Mouse (Mus musculus) urinary bladder, adult 18-20 months (tissue): ENCODE data around the gene Nlgn1.

ENCODE experiments used
- DNase-seq, 2 experiments: peaks; one replicate each; pipeline ENCODE4 v3.0.0; 2022; ENCODE audit warnings: low spot score in 2 of 2, mixed read lengths in 2 of 2

Gene Nlgn1

DNA sequence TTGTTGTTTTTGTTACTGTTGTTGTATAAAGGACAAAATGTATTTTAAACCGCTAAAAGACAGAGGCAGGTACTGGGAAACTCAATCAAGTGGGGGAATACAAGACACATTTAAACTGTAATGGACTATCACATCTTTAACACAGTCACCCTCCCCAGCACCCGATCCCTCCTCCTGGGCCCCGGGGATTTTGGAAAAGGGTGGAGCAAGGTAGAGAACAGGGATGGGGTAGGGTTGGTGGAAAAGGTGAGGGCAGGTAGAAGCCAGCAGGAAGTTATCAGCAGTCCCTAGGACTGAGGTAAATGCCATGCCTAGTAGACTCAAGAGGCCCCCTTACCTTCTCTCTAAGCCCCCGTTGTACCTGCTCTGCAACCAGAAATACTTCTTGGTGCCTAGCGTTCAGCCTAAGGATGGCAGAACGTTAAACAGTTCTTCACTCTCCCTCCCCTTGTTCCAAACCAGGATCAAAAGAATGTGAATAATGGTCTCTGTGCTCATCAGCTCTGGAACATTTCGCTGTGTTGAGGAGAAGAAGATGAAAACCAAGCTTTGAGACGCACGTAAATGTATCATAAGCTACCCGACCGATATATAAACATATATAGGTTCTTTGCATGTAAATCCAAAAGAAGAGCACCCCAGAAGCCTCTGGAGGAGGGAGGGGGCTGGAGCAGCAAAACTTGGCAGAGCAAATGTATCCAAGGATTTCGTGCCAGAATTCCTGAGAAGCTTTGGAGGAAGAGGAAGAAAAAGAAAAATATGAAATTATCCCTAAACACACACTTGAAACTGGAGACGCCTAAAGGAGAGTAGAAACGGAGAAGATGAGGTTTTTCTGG lies at the start of gene Nlgn1:
Gene Nlgn1, minus strand, starts transcription at position 61 of the 839 bp plus-strand sequence.
- DNase-seq = no peak

DNA sequence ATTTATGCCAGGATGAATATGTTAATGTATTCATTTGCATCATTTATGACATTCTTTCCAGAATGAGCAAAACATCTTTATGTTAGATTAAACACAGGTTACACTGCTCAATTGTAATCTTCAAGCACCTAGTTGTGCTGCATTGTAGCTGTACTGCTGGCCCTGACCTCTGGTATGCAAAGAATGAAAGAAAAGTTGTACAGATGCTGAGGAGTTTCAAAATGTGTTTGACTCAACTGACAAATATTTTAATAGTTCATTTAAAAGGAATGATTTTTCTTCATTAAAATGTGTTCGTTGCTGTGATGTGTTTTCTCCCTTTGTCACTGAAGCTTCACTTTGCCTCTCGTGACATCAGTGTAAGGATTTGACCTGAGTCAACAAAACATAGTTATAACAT lies 46.0 kb upstream of the Nlgn1 start:
- no peak for DNase-seq

DNA sequence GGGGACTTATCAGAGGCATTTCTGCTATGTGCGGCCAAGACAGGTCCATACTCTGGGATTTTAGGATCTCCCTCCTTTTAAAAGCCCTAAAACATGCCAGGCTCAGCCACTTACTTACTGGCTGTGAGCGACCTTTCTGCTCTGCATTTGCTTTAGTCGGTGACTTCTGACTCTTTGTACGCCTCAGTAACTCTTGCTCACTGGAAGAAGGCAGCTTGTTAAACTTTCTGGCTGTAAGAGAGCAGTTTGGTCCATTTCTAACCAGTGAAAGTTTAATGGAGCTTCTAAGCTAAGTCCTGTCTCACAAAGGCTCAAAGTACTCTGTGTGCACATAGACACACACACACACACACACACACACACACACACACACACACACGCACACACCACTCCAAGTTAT lies 22.8 kb upstream of the Nlgn1 start:
- no peak for DNase-seq

DNA sequence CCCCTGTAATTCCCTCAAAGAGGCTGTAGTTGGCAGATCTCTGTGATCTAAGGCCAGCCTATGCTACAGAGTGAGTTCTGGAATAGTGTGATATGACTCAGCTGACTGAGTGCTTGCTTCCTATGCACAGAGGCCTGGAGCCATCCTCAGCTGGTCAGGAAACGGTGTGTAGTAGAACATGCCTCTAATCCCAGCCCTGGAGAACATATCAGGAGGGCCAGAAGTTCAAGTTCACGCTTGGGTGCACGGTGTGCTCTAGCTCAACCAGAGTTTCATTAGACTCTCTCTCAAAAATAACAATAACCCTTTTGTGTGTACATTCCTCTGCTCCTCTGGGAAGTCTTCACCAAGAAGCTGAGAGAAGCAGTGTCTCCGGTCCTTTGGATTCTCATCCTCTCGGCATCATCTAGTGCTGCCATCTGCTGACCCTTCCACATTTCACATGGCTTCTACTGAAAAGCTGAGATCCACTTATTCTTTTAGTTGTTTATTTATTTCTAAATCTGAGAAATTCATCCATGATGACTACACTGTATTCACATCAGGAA lies 22.3 kb upstream of the Nlgn1 start:
- DNase-seq = no peak

DNA sequence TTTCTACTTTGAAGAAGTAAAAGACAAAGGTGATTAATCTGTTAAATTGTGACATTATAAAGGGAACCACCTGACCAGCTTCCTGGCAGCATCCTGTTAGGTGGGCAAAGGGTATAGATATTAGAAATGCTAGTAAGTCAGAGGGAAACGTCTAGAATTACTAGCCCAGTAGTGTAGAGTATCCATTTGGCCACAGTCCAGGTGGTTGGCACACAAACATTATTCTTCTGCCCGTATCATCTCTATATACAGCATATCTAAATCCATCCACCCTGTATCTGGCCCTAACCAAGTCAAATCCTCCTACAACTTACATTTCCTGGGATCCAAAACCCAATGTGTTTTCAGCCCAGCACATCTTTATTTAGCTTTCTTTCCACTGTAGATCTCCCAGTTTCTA lies 5.2 kb upstream of the Nlgn1 start:
- no peak for DNase-seq

DNA sequence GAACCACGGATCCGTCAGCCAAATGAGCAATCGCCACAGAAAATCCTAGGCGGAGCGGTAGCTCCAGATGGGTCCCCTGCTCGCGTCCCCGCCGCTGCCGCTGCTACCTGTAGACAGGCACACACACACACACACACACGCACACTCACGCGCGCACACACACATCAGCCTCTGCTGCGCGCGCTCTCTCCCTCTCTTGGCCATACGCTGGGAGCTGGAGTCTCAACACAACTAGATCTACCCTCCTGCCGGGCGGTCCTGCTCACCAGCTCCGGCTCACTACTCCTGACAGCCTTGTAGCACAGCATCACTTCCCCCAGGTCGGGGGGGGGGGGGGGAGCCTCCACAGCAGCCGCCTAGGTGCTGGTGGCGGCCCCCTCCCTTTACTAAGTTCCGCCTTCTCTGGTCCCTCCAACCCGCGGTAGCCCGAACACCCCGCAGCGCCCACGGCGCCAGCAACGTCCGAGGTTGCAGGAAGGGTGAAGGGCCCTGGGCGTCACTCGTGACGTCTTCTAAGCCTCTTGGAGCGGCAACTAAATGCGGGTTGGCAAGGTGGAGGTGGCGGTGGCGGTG lies 1.1 kb upstream of the Nlgn1 start:
- no peak for DNase-seq

DNA sequence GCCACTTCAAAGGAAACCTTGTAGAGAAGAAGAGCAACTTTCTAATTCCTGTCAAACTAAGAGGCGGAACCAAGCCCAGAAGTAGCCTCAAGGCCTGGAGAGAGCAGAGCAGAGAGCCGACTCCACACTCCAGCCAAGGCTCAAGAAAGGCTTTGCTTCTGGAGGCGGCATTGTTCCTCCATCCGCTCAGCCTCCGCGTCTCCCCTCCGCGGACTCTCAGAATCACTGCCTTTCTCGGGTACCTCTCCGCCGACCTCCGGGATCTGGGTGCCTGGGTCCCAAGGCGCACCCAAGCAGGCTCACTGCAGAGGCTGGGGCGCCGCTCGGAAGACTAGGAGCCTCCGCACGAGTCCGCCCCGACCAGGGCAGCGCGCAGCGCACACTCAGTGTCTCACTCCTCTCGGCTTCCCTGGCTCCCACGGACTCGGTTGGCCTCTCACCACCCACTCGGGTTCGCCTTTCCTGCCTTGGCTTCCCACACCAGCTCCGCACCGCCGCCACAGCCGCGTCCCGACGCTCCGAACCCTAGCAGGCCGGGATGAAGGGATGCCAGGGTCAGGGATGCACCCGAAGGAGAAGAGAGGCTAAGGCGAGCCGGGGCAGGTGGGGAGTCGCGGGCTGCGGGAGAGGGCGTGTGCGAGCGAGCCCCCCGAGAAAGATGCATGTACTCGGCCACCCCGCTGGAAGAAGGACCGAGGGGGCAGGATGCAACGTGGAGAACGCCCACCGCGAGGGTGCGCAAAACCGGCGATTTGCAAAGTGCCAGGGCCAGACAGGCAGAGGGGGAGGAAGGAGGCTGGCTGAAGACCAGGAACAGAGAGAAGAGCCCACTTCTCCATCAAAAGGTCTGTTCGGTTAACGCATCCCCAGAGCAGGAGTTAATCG lies 841 bp downstream of the Nlgn1 start:
- no peak for DNase-seq

DNA sequence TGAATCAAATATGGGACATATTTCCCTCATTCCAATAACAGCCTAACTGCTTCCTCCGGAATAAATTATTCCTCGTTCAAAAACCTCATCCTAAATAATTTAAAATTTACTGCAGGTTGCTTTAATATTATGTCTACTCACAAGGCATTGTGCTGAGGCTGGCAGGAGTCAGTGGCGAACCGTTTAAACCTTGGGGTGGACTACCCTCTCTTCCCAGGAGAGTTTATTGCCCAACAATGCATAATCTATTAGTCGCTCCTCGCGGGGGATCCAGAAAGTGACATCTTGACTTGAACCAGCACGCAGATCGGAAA lies 1.4 kb downstream of the Nlgn1 start:
- DNase-seq = no peak

DNA sequence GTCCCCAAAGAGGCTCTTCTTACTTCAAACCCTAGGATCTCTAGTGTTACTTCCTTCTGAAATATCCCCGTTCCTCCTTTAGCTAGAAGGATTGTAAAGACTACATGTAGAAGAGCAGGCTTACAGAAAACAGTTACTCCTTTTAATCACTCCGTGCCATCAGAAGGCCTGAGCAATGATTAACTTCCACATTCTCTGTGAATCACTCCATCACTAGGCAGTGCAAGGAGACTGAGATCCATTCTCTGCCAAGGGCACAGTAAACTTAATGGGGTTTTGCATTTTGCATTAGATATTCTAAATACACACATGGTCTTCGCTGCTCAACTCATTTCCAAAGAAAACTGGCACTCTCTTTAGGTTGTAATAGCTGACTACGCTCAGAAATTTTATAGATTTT lies 2.2 kb downstream of the Nlgn1 start:
- DNase-seq = no peak

DNA sequence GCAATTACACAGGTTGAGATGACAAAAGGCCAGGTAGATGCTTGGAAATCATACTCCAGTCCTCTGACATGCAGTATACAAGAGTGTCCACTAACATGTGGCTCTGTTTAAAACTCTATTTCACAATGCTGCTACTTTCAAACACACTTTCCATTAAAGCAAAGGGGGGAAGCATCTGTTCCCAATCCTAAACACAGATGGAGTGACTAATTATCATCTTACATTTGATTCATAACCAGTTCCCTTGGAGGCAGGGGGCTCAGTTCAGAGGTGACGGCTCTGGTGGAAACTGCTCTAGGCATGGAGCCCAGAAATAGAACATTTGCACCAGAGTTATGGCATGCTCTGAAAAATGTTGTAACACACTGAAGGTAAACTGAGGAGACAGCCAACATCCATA lies 7.8 kb downstream of the Nlgn1 start:
- DNase-seq = no peak

DNA sequence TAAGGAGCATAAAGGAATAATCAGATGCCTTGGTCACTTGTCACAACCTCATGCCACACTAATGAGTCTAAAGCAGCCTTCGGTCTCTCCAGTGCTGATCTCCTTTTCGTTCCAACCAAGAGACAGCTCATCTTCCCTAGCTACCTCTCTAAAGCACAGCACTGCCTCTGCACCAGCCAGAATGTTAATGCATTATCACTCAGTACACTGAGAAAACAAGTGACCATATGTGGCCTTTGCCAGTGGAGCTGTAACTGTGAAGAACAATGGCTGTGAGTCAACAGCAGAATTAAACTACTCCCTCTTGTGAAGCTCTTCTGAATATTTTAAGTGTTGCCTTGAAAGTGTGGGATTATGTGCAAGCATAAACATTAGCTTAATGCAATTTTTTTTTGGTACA lies 14.9 kb downstream of the Nlgn1 start:
- DNase-seq = no peak

DNA sequence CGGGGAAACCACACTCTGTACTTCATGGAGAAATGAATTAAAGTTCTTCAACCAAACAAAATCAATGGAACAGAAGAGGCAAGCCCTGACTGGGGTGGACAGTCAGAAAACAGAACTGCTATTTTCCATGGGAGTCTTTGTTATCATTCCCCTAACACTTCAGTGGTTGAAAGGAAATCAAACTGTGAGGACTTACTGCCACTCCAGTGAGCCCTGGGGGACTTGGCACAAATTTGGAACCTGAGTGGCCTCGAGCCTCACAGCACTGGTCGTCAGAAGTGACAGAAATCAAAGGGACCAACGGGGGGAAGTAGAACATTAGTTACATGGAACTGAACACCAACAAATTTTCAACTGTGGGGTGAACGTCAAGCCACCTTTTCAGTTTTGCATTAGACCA lies 34.4 kb downstream of the Nlgn1 start:
- no peak for DNase-seq

DNA sequence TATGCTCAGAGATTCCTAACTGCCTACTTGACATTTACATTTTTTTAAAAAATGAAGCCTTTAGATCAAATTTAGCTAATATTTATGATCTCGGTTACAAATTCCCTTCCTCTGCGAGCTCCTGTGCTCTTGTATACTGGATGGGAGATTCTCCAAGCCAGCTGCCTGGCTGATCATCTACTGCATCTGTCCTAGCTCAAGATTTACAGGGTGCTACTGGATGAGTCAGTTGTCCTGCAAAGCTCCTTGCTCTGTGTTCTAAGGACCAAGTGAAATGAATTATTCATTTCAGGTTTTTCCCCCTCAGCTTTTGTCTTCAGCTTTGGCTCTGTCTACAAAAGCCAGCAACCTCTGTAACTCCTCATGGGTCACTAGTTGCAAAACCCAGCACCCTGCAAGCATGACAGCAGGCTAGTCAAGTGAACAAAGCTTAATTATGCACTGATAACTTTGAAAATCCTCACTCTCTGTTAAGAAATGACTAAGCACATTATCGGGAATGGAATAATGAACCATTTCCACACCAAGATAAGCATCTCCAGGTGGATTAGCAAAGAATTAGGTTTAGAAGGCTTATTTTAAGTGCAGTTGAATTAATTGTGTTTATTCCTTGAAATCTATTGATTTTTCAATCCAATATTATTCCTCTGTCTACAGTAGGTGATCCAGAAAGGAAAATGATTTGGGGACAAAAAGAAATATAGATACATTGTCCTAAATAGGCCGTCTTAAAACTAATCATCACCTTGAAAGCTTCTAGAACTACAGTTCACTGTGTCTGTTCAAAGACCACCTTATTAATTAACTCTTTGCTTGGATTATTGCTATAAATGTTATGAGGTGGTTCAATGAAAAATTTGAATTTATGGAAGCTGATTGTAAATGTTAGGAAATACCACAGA lies 61.1 kb downstream of the Nlgn1 start:
- no peak for DNase-seq

DNA sequence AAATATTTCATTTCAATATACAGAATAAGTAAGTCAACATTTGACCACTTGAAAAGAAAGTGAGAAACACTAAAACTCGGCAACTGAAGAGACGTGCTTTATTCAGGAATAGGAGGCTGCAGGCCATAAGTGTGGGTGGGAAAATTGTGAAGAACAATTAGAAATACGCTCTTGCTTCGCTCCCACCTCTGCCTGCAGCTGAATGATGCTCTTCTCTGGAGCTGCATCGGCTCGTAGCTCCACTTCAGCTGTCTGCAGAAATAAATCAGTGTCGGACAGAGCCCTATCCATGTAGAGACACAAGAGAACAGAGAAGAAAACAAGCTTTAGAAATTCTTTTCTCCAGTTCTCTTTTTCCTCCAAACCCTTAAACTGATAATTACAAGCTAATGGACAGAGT lies 85.7 kb downstream of the Nlgn1 start:
- no peak for DNase-seq

DNA sequence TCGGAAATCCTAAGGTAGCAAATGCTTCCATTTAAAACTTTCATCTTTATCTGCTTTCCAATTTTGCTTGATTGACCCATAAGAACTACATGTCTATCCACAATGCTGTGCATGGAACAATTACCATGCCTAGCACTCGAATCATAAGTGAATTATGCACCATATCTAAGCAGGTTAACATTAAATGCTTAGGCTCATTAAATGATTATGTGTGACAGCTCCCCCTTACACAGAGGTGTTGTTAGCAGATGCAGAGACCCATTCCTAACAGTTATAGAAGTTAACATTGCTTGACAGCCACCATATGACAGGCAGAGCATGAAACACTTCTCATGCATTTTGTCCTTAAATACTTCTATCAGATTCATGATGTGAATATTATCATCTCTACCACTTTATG lies 89.0 kb downstream of the Nlgn1 start:
- no peak for DNase-seq

DNA sequence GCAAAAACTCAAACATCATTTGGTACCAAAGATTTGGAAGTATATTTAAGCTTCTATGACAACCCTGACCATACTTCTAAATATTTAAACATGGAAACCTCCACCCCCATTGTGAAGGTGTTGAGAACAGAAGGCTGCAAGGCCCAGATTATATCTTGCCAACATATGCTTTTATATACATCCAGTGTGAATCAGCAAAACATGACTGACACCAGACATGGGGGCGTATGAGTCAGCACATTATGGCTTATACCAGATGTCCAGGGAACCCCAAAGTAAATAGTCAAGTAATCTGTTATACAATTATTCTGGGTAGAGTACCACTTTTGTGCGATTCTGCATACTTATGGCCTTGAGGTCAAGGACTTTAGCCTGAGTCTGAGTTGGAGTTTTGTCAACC lies 102.3 kb downstream of the Nlgn1 start:
- no peak for DNase-seq

DNA sequence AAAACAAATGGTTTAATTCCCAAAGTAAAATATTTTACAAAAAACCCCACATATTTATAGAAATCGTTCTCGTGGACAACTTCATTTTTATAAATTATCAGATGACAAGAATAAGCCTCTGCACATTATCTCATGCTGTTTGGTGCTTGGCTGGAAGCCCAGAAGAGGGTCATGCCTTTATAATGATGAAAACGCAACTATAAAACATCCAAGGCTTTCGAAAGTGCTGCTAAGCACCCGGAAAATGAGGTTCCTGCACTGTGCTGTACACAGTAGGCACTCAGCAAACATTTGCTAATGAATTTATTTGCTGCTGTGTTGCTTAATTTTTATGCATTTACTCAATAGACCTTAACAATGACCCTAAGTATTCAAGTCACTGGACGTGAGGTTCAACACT lies 103.4 kb downstream of the Nlgn1 start:
- no peak for DNase-seq

DNA sequence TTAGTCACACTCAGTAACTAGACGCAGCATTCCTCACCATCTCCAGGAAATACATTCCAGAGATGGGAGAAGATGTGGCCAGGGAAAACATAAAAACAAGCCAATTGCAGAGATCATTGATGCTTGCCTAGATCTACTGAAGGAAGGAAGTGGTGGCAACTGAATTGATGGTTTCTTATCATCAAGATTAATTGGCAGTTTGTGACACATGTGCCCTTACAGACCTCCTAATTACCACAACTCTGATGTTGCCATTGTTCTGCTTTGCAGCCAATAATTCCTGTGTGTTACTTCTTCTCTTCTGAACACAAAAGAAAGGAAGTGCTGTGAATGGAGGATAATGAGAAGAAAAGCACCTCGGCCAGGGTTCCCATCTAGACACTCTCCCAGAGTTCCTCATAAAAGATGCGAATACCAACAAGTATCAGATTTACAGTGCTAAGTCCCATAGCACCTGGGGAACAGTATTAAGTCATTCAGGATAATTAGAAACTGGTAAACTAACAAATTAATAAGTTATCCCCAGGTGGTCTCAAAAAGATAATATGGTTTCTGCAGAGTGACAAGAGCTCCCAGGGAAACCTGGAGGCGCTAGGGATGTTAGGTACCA lies 104.0 kb downstream of the Nlgn1 start:
- DNase-seq = no peak

DNA sequence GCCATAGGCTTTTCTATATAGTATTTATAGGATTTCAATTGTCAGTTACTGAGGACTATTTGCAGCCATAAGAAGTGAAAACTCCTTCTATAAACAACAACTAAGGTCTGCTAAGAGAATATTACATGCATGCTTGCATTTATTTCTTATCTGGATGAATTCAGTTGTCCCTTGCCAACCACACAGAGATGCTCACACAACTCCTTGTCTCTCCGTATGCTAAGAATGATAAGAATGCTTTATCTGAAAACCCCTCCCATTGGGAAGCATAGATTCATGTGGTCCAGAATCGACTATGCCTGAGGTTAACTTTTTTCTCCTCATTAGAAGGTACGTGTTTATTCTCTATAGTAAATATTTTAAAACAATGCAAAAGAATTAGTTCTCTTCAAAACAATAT lies 108.8 kb downstream of the Nlgn1 start:
- no peak for DNase-seq

DNA sequence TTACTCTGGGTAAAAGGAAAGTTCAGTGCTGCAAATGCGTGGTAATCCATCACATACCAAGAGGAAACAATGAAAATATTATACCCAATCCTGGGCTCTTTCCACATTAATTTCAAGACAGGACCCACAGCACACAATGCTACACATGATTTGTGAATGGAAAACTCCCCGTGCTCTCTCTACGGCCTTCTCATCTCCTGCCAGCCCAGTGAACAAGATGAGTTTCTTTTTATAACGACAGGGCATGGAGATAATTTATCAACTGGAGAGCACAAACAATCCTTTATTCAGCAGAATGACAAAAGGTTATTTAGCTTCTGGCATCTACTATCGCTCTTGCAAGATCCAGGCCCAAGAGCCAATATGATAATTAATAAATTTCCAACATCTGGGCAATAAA lies 116.0 kb downstream of the Nlgn1 start:
- no peak for DNase-seq

DNA sequence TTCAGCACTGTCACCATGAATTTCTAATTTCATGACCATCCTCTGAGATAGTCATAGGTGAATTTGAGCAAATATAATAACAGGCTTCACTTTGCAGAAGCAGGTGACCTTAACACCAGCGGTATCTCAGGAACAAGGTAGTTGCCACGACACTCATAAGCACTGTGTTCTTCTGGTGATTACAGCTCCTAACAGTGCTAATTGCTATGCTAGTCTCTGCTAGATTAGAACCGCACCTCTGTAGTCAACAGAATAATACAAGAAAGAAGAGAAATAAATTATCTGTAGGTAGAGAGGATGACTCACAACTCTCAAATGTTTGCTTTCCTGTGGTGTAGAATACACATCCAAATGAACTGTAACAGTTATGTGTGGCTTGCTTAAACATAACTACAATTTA lies 129.6 kb downstream of the Nlgn1 start:
- no peak for DNase-seq
